Mouse (Mus musculus): ENCODE results near the gene Thoc3. TPM values are rescaled to one million over a fixed set of nuclear protein-coding genes. Genes with fewer than 3 reads are reported as not detected.

Gene Thoc3
- total and polyA plus RNA-seq, 3 experiments: 73.4 to 186 (median 76.5) TPM

DNA sequence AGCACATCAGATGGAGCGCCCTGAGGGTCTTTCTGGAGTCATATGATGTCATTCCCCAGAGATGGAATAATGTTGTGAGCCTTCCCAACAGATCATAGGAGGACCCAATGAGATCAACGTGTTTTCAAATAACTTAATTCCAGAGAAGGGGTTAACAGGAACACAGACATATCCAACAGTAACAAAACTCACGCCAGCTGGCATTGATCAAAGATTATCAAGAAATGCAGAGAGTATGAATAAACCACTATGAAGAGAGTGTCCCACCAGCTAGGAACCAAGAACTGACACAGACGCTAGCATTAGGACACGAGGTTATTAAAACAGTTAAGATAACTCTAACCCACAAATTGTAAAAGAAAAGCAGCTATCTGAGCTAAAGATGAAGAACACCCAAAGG lies 32.0 kb downstream of the Thoc3 start:
- Histone ChIP-seq H3K4me1 (ENCODE audit: insufficient read depth, low read depth, low read length) (no peaks in the 10 kb centered on the region), H3K9me3 (replicated peaks) (no peaks in the 10 kb centered on the region), H3K36me3 (replicated peaks) (no peaks in the 10 kb centered on the region), H3K27me3 (ENCODE audit: insufficient read depth, low read length) (peaks cover 7% of the 10 kb centered on the region; the same call in 1 of the 2 replicates), H3K4me3 (ENCODE audit: low read depth, low read length) (no peak overlapping the region)
- DNase-seq (ENCODE audit: low spot score) (no peak), ATAC-seq (ENCODE audit: extremely low read depth, insufficient number of reproducible peaks, low FRiP score, poor library complexity, severe bottlenecking) (no peak)
- no peak for TF ChIP-seq TAL1 (conservative IDR thresholded peaks at IDR 0.05; ENCODE audit: low read depth, low read length)
- no peak for TF ChIP-seq POLR2AphosphoS5 (IDR thresholded peaks at IDR 0.05; ENCODE audit: insufficient replicate concordance, low read depth, low read length)

DNA sequence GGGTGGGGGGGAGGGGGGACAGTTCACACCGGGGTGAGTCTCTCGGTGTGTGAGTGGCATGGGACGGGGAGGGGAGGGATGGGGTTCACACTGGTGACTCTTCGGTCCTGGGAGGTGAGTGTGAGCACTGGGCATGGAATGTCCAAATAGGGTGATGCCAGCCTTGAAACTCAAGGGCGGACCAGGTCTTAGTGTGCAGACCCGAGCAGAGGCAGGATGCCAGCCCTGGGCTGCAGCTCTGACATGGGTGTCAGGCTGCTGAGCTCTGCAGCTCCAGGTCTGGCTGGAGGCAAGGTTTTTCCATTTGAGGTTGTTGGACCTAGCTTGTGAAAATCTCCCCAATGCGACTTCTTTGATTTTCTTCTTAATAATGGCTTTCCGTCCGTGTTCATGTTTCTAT lies 37.5 kb downstream of the Thoc3 start:
- no peak for TF ChIP-seq TAL1 (conservative IDR thresholded peaks at IDR 0.05; ENCODE audit: low read depth, low read length)
- no peak for TF ChIP-seq POLR2AphosphoS5 (IDR thresholded peaks at IDR 0.05; ENCODE audit: insufficient replicate concordance, low read depth, low read length)
- no peak for TF ChIP-seq GATA2 (IDR thresholded peaks at IDR 0.05; ENCODE audit: borderline replicate concordance, low read depth, low read length)
- no peak for TF ChIP-seq CTCF (IDR thresholded peaks at IDR 0.05; ENCODE audit: low read depth, low read length)
- TF ChIP-seq GATA1 (IDR thresholded peaks at IDR 0.05; ENCODE audit: borderline replicate concordance, low read length): no peak
- Histone ChIP-seq H3K4me1 (ENCODE audit: insufficient read depth, low read depth, low read length) (no peaks in the 10 kb centered on the region), H3K4me3 (ENCODE audit: low read depth, low read length) (no peak overlapping the region), H3K27me3 (ENCODE audit: insufficient read depth, low read length) (peaks cover 3% of the 10 kb centered on the region; the same call in 1 of the 2 replicates), H3K9me3 (replicated peaks) (no peaks in the 10 kb centered on the region), H3K36me3 (replicated peaks) (no peaks in the 10 kb centered on the region)
- ATAC-seq (ENCODE audit: extremely low read depth, insufficient number of reproducible peaks, low FRiP score, poor library complexity, severe bottlenecking): no peak
- no peak for DNase-seq (ENCODE audit: low spot score)

DNA sequence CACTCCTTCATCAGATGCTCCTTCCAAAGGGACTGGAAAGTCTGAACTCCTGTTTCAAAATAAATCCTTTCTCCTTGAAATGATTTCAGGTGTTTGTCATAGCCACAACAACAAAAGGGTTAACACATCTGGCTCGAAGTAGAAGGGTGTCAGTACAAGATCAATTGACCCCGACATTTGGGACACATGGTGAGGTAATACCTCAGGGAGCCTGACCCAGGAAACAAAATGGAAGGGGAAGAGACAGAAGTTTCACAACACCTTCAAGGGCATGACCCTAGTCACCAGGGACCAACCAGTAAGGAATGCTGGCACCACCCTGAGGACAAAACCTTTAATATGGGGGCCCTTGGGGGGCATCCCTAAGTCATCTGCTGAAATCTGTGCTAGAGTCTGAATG lies 38.6 kb downstream of the Thoc3 start:
- Histone ChIP-seq H3K27me3 (ENCODE audit: insufficient read depth, low read length) (peaks cover 3% of the 10 kb centered on the region; the same call in 1 of the 2 replicates), H3K4me3 (ENCODE audit: low read depth, low read length) (no peak overlapping the region), H3K9me3 (replicated peaks) (no peaks in the 10 kb centered on the region), H3K36me3 (replicated peaks) (no peaks in the 10 kb centered on the region), H3K4me1 (ENCODE audit: insufficient read depth, low read depth, low read length) (no peaks in the 10 kb centered on the region)
- TF ChIP-seq TAL1 (conservative IDR thresholded peaks at IDR 0.05; ENCODE audit: low read depth, low read length) (no peak), GATA1 (IDR thresholded peaks at IDR 0.05; ENCODE audit: borderline replicate concordance, low read length) (no peak), GATA2 (IDR thresholded peaks at IDR 0.05; ENCODE audit: borderline replicate concordance, low read depth, low read length) (no peak), CTCF (IDR thresholded peaks at IDR 0.05; ENCODE audit: low read depth, low read length) (no peak), POLR2AphosphoS5 (IDR thresholded peaks at IDR 0.05; ENCODE audit: insufficient replicate concordance, low read depth, low read length) (no peak)
- DNase-seq (ENCODE audit: low spot score) (no peak), ATAC-seq (ENCODE audit: extremely low read depth, insufficient number of reproducible peaks, low FRiP score, poor library complexity, severe bottlenecking) (no peak)

DNA sequence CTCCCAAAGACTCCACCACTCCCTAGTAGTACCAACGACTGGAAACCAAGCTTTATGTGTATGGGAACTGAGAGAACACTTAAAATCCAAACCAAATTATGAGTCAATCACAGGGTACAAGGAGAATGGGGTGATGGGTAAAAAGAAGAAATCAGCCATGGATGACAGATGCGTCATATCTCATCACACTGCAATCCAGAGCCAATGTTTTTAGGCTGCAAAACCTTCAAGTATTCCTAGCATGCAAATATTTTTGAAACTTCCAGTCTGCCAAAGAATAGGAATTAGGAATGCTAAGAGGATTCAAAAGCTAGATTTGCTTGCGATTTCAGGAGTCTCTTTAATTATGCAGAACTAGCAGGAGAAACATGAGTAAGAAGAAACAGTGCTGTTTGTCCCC lies 39.9 kb downstream of the Thoc3 start:
- H3K4me3 ChIP-seq (ENCODE audit: low read depth, low read length): no peak overlapping the region
- H3K4me1 ChIP-seq (ENCODE audit: insufficient read depth, low read depth, low read length): no peaks in the 10 kb centered on the region
- no peak for ATAC-seq (ENCODE audit: extremely low read depth, insufficient number of reproducible peaks, low FRiP score, poor library complexity, severe bottlenecking)
- DNase-seq (ENCODE audit: low spot score): no peak
- H3K36me3 ChIP-seq (replicated peaks): no peaks in the 10 kb centered on the region
- peaks cover 4% of the 10 kb centered on the region for H3K9me3 ChIP-seq (replicated peaks)
- TF ChIP-seq GATA2 (IDR thresholded peaks at IDR 0.05; ENCODE audit: borderline replicate concordance, low read depth, low read length): no peak
- no peak for TF ChIP-seq GATA1 (IDR thresholded peaks at IDR 0.05; ENCODE audit: borderline replicate concordance, low read length)
- TF ChIP-seq POLR2AphosphoS5 (IDR thresholded peaks at IDR 0.05; ENCODE audit: insufficient replicate concordance, low read depth, low read length): no peak
- TF ChIP-seq TAL1 (conservative IDR thresholded peaks at IDR 0.05; ENCODE audit: low read depth, low read length): no peak
- no peak for TF ChIP-seq CTCF (IDR thresholded peaks at IDR 0.05; ENCODE audit: low read depth, low read length)
- H3K27me3 ChIP-seq (ENCODE audit: insufficient read depth, low read length): peaks cover 3% of the 10 kb centered on the region; the same call in 1 of the 2 replicates

DNA sequence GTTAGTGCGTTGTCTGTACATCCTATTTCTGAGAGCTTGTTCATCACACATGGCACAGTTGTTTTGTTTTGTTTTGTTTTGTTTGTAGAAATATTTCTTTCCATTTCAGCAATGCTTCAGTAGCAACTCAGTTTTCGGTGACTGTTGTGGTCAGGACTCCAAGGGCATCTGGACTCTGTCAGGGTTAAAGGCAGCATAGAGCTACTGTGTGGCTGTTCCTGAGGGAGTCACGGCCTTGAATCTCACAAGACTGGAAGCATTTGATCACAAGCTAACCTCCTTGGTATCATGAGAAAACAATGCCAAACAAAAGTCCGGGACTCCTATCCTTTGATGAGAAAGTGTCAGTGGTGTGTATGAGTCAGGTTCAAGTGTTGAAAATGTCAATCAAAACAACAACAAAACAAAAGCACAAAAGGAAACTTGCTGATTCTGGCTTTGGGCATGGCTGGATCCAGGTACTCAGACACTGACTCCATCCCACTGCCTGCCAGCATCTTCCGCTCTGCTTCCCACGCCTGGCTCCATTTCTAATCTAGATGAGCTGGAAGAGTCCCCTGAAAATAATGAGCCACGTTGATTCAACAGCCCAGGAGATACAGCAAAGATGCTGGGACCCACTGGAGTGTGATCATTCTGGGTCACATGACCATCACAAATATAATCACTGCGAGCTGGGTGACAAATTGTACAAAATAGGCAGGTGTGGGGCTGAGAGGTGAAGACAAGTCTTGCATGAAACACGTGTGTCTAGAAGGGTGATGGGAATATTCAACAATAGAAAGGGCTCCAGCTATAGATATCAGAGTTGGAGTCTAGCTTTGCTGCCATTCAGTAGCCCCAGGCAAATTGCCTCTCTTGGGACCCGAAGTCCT lies 41.6 kb downstream of the Thoc3 start:
- no peaks in the 10 kb centered on the region for H3K36me3 ChIP-seq (replicated peaks)
- H3K4me3 ChIP-seq (ENCODE audit: low read depth, low read length): no peak overlapping the region
- DNase-seq (ENCODE audit: low spot score) (no peak), ATAC-seq (ENCODE audit: extremely low read depth, insufficient number of reproducible peaks, low FRiP score, poor library complexity, severe bottlenecking) (no peak)
- no peak for TF ChIP-seq POLR2AphosphoS5 (IDR thresholded peaks at IDR 0.05; ENCODE audit: insufficient replicate concordance, low read depth, low read length)
- no peak for TF ChIP-seq GATA1 (IDR thresholded peaks at IDR 0.05; ENCODE audit: borderline replicate concordance, low read length)
- TF ChIP-seq GATA2 (IDR thresholded peaks at IDR 0.05; ENCODE audit: borderline replicate concordance, low read depth, low read length): no peak
- no peak for TF ChIP-seq TAL1 (conservative IDR thresholded peaks at IDR 0.05; ENCODE audit: low read depth, low read length)
- no peak for TF ChIP-seq CTCF (IDR thresholded peaks at IDR 0.05; ENCODE audit: low read depth, low read length)
- H3K4me1 ChIP-seq (ENCODE audit: insufficient read depth, low read depth, low read length): no peaks in the 10 kb centered on the region
- H3K9me3 ChIP-seq (replicated peaks): peaks cover 9% of the 10 kb centered on the region
- peaks cover 3% of the 10 kb centered on the region; the same call in 1 of the 2 replicates for H3K27me3 ChIP-seq (ENCODE audit: insufficient read depth, low read length)

DNA sequence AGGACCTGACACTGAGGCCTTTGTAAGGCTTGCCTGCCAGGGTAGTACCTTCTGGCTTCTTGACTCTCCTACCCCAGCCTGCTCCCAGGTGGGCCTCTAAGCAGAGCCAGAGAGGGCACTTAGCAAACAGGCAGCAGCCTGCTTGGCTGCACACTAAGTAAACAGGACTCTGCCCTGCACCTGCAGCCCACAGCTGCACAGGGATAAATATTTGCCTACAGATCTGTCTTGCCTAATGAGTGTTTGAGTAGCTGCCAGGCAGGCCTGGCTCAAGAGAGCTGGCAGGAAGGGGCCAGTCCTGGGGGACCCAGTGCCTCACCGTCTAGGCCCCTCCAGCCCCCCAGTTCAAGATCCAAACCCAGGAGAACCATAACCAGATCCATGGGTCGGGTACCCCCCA lies 43.4 kb downstream of the Thoc3 start:
- no peak for DNase-seq (ENCODE audit: low spot score)

More for the DNA sequence above, 43.4 kb downstream of the Thoc3 start:
- H3K27me3 ChIP-seq (ENCODE audit: insufficient read depth, low read length): no peaks in the 10 kb centered on the region; the same call in 1 of the 2 replicates
- H3K4me1 ChIP-seq (ENCODE audit: insufficient read depth, low read depth, low read length): no peaks in the 10 kb centered on the region
- H3K36me3 ChIP-seq (replicated peaks): no peaks in the 10 kb centered on the region
- H3K9me3 ChIP-seq (replicated peaks): peaks cover 9% of the 10 kb centered on the region
- H3K4me3 ChIP-seq (ENCODE audit: low read depth, low read length): no peak overlapping the region
- no peak for ATAC-seq (ENCODE audit: extremely low read depth, insufficient number of reproducible peaks, low FRiP score, poor library complexity, severe bottlenecking)
- TF ChIP-seq TAL1 (conservative IDR thresholded peaks at IDR 0.05; ENCODE audit: low read depth, low read length) (no peak), CTCF (IDR thresholded peaks at IDR 0.05; ENCODE audit: low read depth, low read length) (no peak), POLR2AphosphoS5 (IDR thresholded peaks at IDR 0.05; ENCODE audit: insufficient replicate concordance, low read depth, low read length) (no peak), GATA2 (IDR thresholded peaks at IDR 0.05; ENCODE audit: borderline replicate concordance, low read depth, low read length) (no peak), GATA1 (IDR thresholded peaks at IDR 0.05; ENCODE audit: borderline replicate concordance, low read length) (no peak)

Measured in G1E (cell line).